Mouse (Mus musculus): ENCODE data around the gene Ubash3a. TPM values are rescaled to one million over a fixed set of nuclear protein-coding genes. Genes with fewer than 3 reads are reported as not detected.

Ubash3a gene
- polyA plus RNA-seq, 1 experiment from 2014 or later = 0.19 TPM

DNA sequence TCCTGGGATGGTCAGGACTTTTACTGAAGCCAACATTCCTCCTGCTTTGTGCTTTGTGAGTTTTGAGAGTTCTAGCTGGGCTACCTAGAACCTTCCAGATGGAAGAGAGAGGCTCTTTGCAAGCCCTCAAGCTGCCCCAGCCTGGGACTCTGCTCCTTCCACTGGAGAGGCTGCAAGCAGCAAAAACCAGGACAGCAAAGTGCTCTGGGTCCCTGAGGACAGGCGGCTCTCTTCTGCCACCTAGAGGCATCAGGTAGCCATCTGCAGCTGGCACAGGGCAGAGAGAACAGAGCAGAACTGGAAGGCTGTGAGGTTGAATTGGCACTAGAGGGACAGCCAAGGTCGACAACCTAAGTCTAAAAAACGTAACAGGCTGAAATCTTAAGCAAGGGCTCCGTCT lies 20.3 kb upstream of the Ubash3a start:
- WGBS = 20% methylated on average over 4 of the region's 4 CpGs
- no peak for ATAC-seq (ENCODE audit: insufficient number of reproducible peaks, insufficient read depth, low FRiP score, low TSS enrichment, low read depth)
- no peak overlapping the region for H3K4me2 ChIP-seq

DNA sequence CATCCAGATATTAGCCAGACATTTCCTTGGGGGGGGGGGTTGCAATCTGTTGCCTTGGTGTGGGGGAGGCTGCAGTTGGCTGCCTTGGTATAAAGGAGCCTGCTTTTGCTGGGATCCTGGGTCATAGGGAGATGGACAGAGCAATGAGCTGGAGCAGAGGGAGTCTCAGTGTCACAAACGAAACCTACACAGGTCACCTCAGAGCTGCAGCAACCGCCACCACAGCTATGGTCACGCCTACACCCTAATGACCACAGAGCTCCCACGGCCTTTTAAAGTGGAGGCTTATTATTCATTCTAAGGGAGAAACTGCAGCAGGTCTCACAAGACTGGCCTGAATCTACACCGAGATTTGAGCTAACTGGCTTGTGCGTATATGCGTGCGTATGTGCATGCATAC lies 15.8 kb upstream of the Ubash3a start:
- WGBS = 67% methylated on average over 8 of the region's 8 CpGs
- no peak overlapping the region for H3K4me3 ChIP-seq (replicated peaks)
- no peak overlapping the region for H3K4me2 ChIP-seq
- no peaks in the 10 kb centered on the region for H3K4me1 ChIP-seq (replicated peaks)
- H3K27ac ChIP-seq = no peak overlapping the region
- H3K27me3 ChIP-seq = 0 out of 2 replicates have a peak, but pooled peaks cover 10% of the 10 kb centered on the region
- no peaks in the 10 kb centered on the region for H3K36me3 ChIP-seq
- no peak overlapping the region for H3K9ac ChIP-seq (replicated peaks)
- ATAC-seq (ENCODE audit: insufficient number of reproducible peaks, insufficient read depth, low FRiP score, low TSS enrichment, low read depth) = no peak
- no peaks in the 10 kb centered on the region for H3K9me3 ChIP-seq

More for the DNA sequence above, 20.3 kb upstream of the Ubash3a start:
- Histone ChIP-seq H3K27ac (no peak overlapping the region), H3K9me3 (no peaks in the 10 kb centered on the region), H3K9ac (replicated peaks) (no peak overlapping the region), H3K4me3 (replicated peaks) (no peak overlapping the region), H3K27me3 (0 out of 2 replicates have a peak, but pooled peaks cover 13% of the 10 kb centered on the region), H3K4me1 (replicated peaks) (no peaks in the 10 kb centered on the region), H3K36me3 (no peaks in the 10 kb centered on the region)

DNA sequence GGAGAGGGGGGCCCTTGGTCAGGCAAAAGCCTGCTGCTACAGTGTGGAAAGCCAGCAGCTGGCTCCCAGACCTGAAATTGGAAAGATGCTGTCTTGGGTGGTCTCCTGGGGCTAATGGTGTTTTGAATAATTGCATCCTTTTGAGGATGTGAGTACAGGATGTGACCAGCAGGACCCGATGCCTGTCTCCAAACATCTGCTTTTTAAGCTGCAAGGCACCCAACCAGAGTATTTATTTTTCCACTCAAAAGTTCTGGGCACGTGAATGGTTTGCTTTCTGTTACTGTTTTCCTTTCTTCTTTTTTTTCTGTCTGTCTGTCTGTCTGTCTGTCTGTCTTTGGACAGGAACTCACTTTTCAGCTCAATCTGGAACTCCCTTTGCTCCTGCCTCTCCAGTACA lies 15.0 kb upstream of the Ubash3a start:
- no peaks in the 10 kb centered on the region for H3K36me3 ChIP-seq
- no peak overlapping the region for H3K27ac ChIP-seq
- no peak overlapping the region for H3K4me2 ChIP-seq
- H3K4me3 ChIP-seq (replicated peaks) = no peak overlapping the region
- H3K4me1 ChIP-seq (replicated peaks) = no peaks in the 10 kb centered on the region
- no peaks in the 10 kb centered on the region for H3K9me3 ChIP-seq
- H3K27me3 ChIP-seq = 0 out of 2 replicates have a peak, but pooled peaks cover 10% of the 10 kb centered on the region
- WGBS = 50% methylated on average over 2 of the region's 2 CpGs
- no peak for ATAC-seq (ENCODE audit: insufficient number of reproducible peaks, insufficient read depth, low FRiP score, low TSS enrichment, low read depth)
- no peak overlapping the region for H3K9ac ChIP-seq (replicated peaks)

DNA sequence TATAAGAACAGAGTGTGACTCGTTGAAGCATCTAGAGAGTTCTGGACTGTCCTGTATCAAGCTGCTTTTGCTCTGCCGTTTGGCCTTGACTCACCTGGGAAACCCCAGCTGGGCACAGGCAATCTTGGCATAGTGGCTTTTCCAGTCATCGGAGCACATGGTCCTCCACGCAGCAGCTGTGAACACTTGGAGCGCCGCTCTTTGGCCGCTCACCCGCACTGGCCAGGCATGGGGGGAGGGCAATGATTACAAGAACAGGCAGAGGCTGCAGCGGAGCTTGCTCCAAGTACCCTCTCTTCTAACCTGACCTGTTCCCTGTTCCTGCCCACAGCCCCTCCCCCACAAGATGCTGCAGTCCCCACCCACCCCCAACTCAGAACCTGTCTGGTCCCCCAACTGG lies 14.3 kb upstream of the Ubash3a start:
- Histone ChIP-seq H3K9me3 (no peaks in the 10 kb centered on the region), H3K36me3 (no peaks in the 10 kb centered on the region), H3K4me3 (replicated peaks) (no peak overlapping the region), H3K27ac (no peak overlapping the region), H3K4me2 (no peak overlapping the region), H3K27me3 (0 out of 2 replicates have a peak, but pooled peaks cover 10% of the 10 kb centered on the region), H3K4me1 (replicated peaks) (no peaks in the 10 kb centered on the region), H3K9ac (replicated peaks) (no peak overlapping the region)
- WGBS = 75% methylated on average over 9 of the region's 9 CpGs
- ATAC-seq (ENCODE audit: insufficient number of reproducible peaks, insufficient read depth, low FRiP score, low TSS enrichment, low read depth) = no peak

DNA sequence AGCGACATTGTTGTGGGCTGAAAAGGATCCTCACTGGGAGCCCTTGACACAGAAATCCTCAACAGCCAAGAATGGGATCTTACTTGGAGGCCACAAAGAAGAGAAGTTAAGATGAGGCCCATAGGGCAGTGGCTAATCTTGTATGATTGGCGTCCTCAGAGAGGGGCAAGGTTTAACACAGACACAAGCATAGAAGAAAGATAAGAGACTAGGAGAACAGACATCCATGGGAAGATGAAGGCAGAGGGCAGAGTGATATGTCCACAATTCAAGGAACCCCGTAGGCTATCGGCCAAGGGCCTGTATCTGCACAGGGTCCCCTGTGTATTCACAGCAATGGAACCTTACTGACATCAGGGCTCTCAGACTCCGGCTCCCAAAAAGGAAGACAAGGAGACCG lies 12.5 kb upstream of the Ubash3a start:
- WGBS = 92% methylated on average over 6 of the region's 6 CpGs

DNA sequence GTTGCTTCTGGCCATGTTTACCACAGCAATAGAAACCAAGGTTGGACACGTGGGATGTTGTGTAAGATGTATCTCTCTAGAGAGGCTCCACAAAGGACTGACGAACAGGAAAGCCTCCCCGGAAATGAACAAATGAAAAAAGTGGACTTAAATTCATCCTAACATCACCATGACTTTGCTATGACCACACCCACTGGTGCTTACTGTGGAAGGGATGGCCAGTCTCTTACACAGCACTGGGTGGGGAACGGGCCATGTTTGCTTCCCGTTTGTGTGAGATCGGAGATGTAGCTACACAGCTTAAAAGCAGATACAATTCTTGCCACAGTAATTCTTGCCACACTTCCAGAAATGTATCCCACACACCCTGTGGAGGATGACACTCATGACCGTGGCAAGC lies 11.4 kb upstream of the Ubash3a start:
- Histone ChIP-seq H3K9me3 (no peaks in the 10 kb centered on the region), H3K27ac (no peak overlapping the region), H3K27me3 (no peaks in the 10 kb centered on the region), H3K36me3 (no peaks in the 10 kb centered on the region), H3K4me3 (replicated peaks) (no peak overlapping the region), H3K4me2 (no peak overlapping the region), H3K4me1 (replicated peaks) (no peaks in the 10 kb centered on the region), H3K9ac (replicated peaks) (no peak overlapping the region)
- no peak for ATAC-seq (ENCODE audit: insufficient number of reproducible peaks, insufficient read depth, low FRiP score, low TSS enrichment, low read depth)
- 88% methylated on average over 7 of the region's 7 CpGs for WGBS

More for the DNA sequence above, 12.5 kb upstream of the Ubash3a start:
- Histone ChIP-seq H3K4me1 (replicated peaks) (no peaks in the 10 kb centered on the region), H3K9me3 (no peaks in the 10 kb centered on the region), H3K36me3 (no peaks in the 10 kb centered on the region), H3K4me2 (no peak overlapping the region), H3K4me3 (replicated peaks) (no peak overlapping the region), H3K9ac (replicated peaks) (no peak overlapping the region), H3K27me3 (no peaks in the 10 kb centered on the region), H3K27ac (no peak overlapping the region)
- ATAC-seq (ENCODE audit: insufficient number of reproducible peaks, insufficient read depth, low FRiP score, low TSS enrichment, low read depth) = no peak

DNA sequence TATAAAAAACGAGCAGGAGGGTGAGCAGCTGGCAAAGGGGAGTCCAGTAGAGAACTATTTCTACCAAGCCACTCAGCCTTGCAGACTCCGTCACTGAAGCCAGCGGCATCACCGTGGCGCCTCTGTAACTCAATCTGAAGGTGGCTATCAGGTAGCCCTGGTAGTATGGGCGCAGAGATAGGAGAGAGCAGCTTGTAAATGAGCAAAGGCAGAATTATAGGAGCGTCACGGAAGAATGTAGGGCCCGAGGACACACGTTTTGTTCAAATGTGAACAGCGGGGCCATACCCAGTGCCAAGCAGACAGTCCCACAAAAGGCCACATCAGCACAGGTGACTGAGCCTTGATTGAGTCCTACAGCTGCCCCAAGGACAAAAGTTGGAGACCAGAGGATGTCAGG lies 8.8 kb upstream of the Ubash3a start, which contains the start of gene Tmprss3:
Gene Tmprss3, minus strand, starts transcription at position 101 of the 400 bp plus-strand sequence.
- Histone ChIP-seq H3K27me3 (no peaks in the 10 kb centered on the region), H3K4me2 (no peak within 1 kb of the TSS), H3K4me3 (replicated peaks) (no peak within 1 kb of the TSS), H3K9me3 (no peaks in the 10 kb centered on the region), H3K36me3 (no peaks in the 10 kb centered on the region), H3K4me1 (replicated peaks) (no peaks in the 10 kb centered on the region), H3K9ac (replicated peaks) (no peak within 1 kb of the TSS), H3K27ac (no peak within 1 kb of the TSS)
- ATAC-seq (ENCODE audit: insufficient number of reproducible peaks, insufficient read depth, low FRiP score, low TSS enrichment, low read depth) = no peak
- 91% methylated on average over 11 of the region's 11 CpGs for WGBS

DNA sequence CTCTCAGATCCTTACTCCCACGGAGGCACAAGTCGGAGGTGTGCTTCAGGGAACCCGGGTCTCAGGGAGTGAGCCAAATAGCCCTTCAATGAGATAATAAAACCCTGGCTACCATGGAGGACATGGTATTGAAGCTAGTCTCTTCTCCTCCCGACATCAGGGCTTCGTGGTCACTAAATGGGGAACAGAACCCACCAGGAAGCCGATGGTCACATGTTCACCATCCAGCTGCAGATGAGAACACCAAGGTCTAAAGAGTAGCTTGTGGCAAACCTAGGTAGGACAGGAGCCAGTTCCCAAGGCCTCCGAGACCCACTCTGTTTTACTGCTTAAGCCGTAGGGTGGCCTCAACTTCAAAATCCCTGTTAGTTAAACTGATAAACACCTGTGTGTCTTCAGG lies 981 bp downstream of the Ubash3a start:
- no peak for ATAC-seq (ENCODE audit: insufficient number of reproducible peaks, insufficient read depth, low FRiP score, low TSS enrichment, low read depth)
- Histone ChIP-seq H3K4me1 (replicated peaks) (no peaks in the 10 kb centered on the region), H3K9ac (replicated peaks) (no peak overlapping the region), H3K27ac (no peak overlapping the region), H3K27me3 (no peaks in the 10 kb centered on the region; the same call in 1 of the 2 replicates), H3K36me3 (no peaks in the 10 kb centered on the region), H3K4me3 (replicated peaks) (no peak overlapping the region), H3K9me3 (no peaks in the 10 kb centered on the region), H3K4me2 (no peak overlapping the region)
- 76% methylated on average over 8 of the region's 8 CpGs for whole genome bisulfite sequencing

DNA sequence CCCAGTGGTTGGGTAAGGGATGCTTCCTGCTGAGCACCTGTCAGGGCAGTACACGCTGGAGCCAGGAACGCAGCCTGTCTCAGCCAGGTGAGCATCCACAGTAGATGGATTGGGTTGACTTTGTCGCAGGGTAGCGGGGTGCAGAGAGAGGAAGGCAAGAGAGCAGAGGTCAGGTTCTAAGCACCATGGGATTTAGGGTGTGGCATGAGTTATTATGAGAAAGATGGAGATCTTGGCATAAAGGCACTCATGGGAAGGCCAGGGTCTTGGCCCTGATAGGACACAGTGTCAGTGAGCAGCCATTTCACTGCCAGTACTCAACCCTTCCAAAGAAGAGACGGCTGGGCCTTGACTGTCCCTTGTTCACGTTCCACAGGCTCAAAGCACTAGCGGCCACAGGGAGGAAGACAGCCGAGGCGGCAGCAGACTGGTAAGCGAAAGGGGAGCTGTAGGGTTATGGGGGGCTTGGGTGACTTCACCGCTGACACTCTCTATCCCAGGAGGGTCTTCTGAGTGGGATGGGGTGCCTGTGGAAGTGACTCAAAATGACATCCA lies 1.8 kb downstream of the Ubash3a start:
- WGBS = 91% methylated on average over 11 of the region's 11 CpGs
- Histone ChIP-seq H3K27me3 (no peaks in the 10 kb centered on the region; the same call in 1 of the 2 replicates), H3K9me3 (no peaks in the 10 kb centered on the region), H3K36me3 (no peaks in the 10 kb centered on the region), H3K4me1 (replicated peaks) (no peaks in the 10 kb centered on the region), H3K27ac (no peak overlapping the region), H3K4me2 (no peak overlapping the region), H3K9ac (replicated peaks) (no peak overlapping the region), H3K4me3 (replicated peaks) (no peak overlapping the region)
- no peak for ATAC-seq (ENCODE audit: insufficient number of reproducible peaks, insufficient read depth, low FRiP score, low TSS enrichment, low read depth)

DNA sequence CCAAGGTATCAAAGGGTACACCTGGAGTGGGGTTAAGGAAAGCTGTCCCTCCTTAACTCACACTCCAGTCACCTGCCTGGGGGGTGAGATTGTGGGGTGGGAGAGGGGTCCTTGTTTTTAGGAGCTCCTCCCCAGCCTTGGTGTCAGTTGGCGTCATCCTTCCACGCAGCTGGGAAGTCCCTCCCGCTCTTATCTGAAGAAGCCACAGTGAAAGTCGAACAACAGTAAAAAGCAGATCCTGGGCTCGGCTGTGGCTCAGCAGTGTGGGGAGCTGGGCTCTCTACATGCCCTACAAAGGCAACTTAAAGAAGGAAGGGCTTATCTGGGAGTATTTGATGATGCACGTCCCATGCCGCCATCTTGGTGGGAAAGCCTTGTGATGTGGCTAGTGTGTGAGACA lies 2.6 kb downstream of the Ubash3a start:
- H3K27ac ChIP-seq = no peak overlapping the region
- no peak for ATAC-seq (ENCODE audit: insufficient number of reproducible peaks, insufficient read depth, low FRiP score, low TSS enrichment, low read depth)
- H3K9me3 ChIP-seq = no peaks in the 10 kb centered on the region
- H3K4me3 ChIP-seq (replicated peaks) = no peak overlapping the region
- 85% methylated on average over 7 of the region's 7 CpGs for WGBS
- no peaks in the 10 kb centered on the region for H3K4me1 ChIP-seq (replicated peaks)
- H3K4me2 ChIP-seq = no peak overlapping the region
- H3K36me3 ChIP-seq = no peaks in the 10 kb centered on the region
- no peak overlapping the region for H3K9ac ChIP-seq (replicated peaks)
- H3K27me3 ChIP-seq = no peaks in the 10 kb centered on the region; the same call in 1 of the 2 replicates

DNA sequence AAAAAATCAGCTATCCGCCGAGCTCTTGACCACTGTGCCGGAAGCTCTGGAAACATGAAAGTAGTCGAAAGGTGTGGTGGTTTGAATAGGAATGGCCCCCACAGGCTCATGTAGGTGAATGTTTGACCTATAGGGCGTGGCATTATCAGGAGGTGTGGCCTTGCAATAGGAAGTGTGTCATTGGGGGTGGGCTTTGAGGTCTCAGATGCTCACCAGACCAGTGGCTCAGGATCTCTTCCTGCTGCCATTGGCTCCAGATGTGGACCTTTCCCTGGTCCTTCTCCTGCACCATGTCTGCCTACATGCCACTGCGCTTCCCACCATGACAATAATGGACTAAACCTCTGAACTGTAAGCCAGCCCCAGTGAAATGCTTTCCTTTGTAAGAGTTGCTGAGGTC lies 4.2 kb downstream of the Ubash3a start:
- Histone ChIP-seq H3K27me3 (no peaks in the 10 kb centered on the region; the same call in 1 of the 2 replicates), H3K27ac (no peak overlapping the region)

More for the DNA sequence above, 4.2 kb downstream of the Ubash3a start:
- Histone ChIP-seq H3K4me1 (replicated peaks) (peaks cover 4% of the 10 kb centered on the region; the same call in 1 of the 2 replicates), H3K9me3 (no peaks in the 10 kb centered on the region), H3K4me2 (no peak overlapping the region), H3K4me3 (replicated peaks) (no peak overlapping the region), H3K9ac (replicated peaks) (no peak overlapping the region), H3K36me3 (no peaks in the 10 kb centered on the region)
- no peak for ATAC-seq (ENCODE audit: insufficient number of reproducible peaks, insufficient read depth, low FRiP score, low TSS enrichment, low read depth)
- WGBS = 86% methylated on average over 6 of the region's 6 CpGs
